Comparison of ENCODE assay signal across 10 mouse cellular contexts in genomic region chr14:21115888-21116460, GRCm38 (mm10).
A peak's percentile ranks its signal among the peaks of the same experiment; 100 is the strongest.
DNase-seq lines count a peak whose midpoint lies in the region; ATAC-seq and TF ChIP-seq lines count a peak whose summit lies in the region.
"Had no signal": no experiment of that assay in that cellular context is flagged by ENCODE, and none has a peak within 500 bp of the region (broad histone marks: within the 10 kb centered on the region; RNA-seq: fewer than 3 reads in every experiment).

No protein-coding gene starts in this region.

- no peak overlapping the region for H3K27ac ChIP-seq in heart, embryonic 11.5 days (ENCODE audit: low read depth, low read length)
- no peak overlapping the region for H3K27ac ChIP-seq in CH12.LX (ENCODE audit: insufficient read depth, low read depth)
- H3K27ac ChIP-seq in kidney, postnatal 0 days = no peak overlapping the region
- H3K27ac ChIP-seq: embryonic facial prominence, embryonic 12.5 days; limb, embryonic 12.5 days had no signal

- TF ChIP-seq CTCF in CH12.LX (conservative IDR thresholded peaks at IDR 0.05 in 1 of 2, IDR thresholded peaks at IDR 0.05 in 1 of 2; ENCODE audit: low read depth in 2 of 2, low read length in 2 of 2) = peak in 1 of 2 experiments; percentile 57; a peak in 2 of 4 replicates
- peak; percentile 70 for TF ChIP-seq CTCF in kidney, postnatal 0 days (IDR thresholded peaks at IDR 0.05; ENCODE audit: low read depth)

- H3K4me3 ChIP-seq in heart, embryonic 11.5 days (ENCODE audit: low read depth, low read length) = no peak overlapping the region
- H3K4me3 ChIP-seq in CH12.LX (replicated peaks in 1 of 3; ENCODE audit: low read depth in 2 of 3, low read length in 2 of 3, poor library complexity in 1 of 3) = no peak overlapping the region
- H3K4me3 ChIP-seq in kidney, postnatal 0 days (replicated peaks; ENCODE audit: low read depth, low read length) = no peak overlapping the region
- H3K4me3 ChIP-seq: embryonic facial prominence, embryonic 12.5 days; limb, embryonic 12.5 days had no signal

- no peak for TF ChIP-seq EP300 in CH12.LX (IDR thresholded peaks at IDR 0.05; ENCODE audit: low read length)

- H3K9ac ChIP-seq in heart, embryonic 11.5 days (ENCODE audit: low read depth, low read length) = no peak overlapping the region
- H3K9ac ChIP-seq in CH12.LX (ENCODE audit: insufficient read depth, low read depth) = no peak overlapping the region
- no peak overlapping the region for H3K9ac ChIP-seq in kidney, postnatal 0 days (ENCODE audit: low read depth, low read length)
- H3K9ac ChIP-seq: embryonic facial prominence, embryonic 12.5 days; limb, embryonic 12.5 days had no signal

- TF ChIP-seq POLR2A in CH12.LX (IDR thresholded peaks at IDR 0.05; ENCODE audit: low read depth, low read length) = no peak

- no peaks in the 10 kb centered on the region for H3K9me3 ChIP-seq in heart, embryonic 11.5 days (replicated peaks; ENCODE audit: control insufficient read depth, low read length)
- no peaks in the 10 kb centered on the region for H3K9me3 ChIP-seq in CH12.LX (replicated peaks; ENCODE audit: low read length)
- no peaks in the 10 kb centered on the region for H3K9me3 ChIP-seq in kidney, postnatal 0 days (replicated peaks; ENCODE audit: low read length)
- H3K9me3 ChIP-seq: embryonic facial prominence, embryonic 12.5 days; limb, embryonic 12.5 days had no signal

- no peaks in the 10 kb centered on the region for H3K36me3 ChIP-seq in heart, embryonic 11.5 days (ENCODE audit: control insufficient read depth, insufficient read depth, low read length)
- H3K36me3 ChIP-seq in CH12.LX (replicated peaks in 1 of 2; ENCODE audit: control insufficient read depth in 1 of 2, insufficient read depth in 1 of 2, low read length in 1 of 2) = peaks cover 0 to 9% of the 10 kb centered on the region in 2 experiments
- no peaks in the 10 kb centered on the region for H3K36me3 ChIP-seq in kidney, postnatal 0 days (ENCODE audit: insufficient read depth, low read length)
- H3K36me3 ChIP-seq: embryonic facial prominence, embryonic 12.5 days; limb, embryonic 12.5 days had no signal

- peak; percentile 52 for TF ChIP-seq RAD21 in CH12.LX (IDR thresholded peaks at IDR 0.05; ENCODE audit: low read depth, low read length)

- H3K4me1 ChIP-seq in heart, embryonic 11.5 days (ENCODE audit: control insufficient read depth, insufficient read depth, low read length) = peaks cover 15% of the 10 kb centered on the region
- no peaks in the 10 kb centered on the region for H3K4me1 ChIP-seq in CH12.LX (ENCODE audit: control insufficient read depth in 1 of 2, insufficient read depth in 2 of 2)
- no peaks in the 10 kb centered on the region for H3K4me1 ChIP-seq in kidney, postnatal 0 days (replicated peaks; ENCODE audit: insufficient read depth, low read length)
- H3K4me1 ChIP-seq: embryonic facial prominence, embryonic 12.5 days; limb, embryonic 12.5 days had no signal

- no peaks in the 10 kb centered on the region for H3K79me2 ChIP-seq in CH12.LX (replicated peaks; ENCODE audit: control insufficient read depth, extremely low read depth, insufficient read depth, poor library complexity, severe bottlenecking)

- WGBS in heart, embryonic 11.5 days (ENCODE audit: insufficient replicate concordance) = 63% methylated on average over 3 of the region's 3 CpGs
- whole genome bisulfite sequencing in kidney, postnatal 0 days = 53% methylated on average over 3 of the region's 3 CpGs

- no peak overlapping the region for H3K4me2 ChIP-seq in heart, embryonic 11.5 days
- H3K4me2 ChIP-seq in CH12.LX (ENCODE audit: insufficient read depth, low read depth, poor library complexity, severe bottlenecking) = no peak overlapping the region
- no peak overlapping the region for H3K4me2 ChIP-seq in kidney, postnatal 0 days (ENCODE audit: low read length)
- H3K4me2 ChIP-seq: embryonic facial prominence, embryonic 12.5 days; limb, embryonic 12.5 days had no signal

- dilution Hi-C loops in CH12.LX (cut with MboI; ENCODE audit: extremely low pct_ligation_motif_present, extremely low pct_unique_long_range_greater_than_20kb, low sequenced_read_pairs) = no loop called here

- no peaks in the 10 kb centered on the region for H3K27me3 ChIP-seq in heart, embryonic 11.5 days (ENCODE audit: control insufficient read depth, insufficient read depth, low read length)
- no peaks in the 10 kb centered on the region for H3K27me3 ChIP-seq in CH12.LX (replicated peaks)
- no peaks in the 10 kb centered on the region for H3K27me3 ChIP-seq in kidney, postnatal 0 days (ENCODE audit: insufficient read depth, low read length)
- H3K27me3 ChIP-seq: embryonic facial prominence, embryonic 12.5 days; limb, embryonic 12.5 days had no signal

- DNase-seq in heart, adult 9 months (ENCODE audit: low spot score in 2 of 2) = peak; percentile 28 to 36
- DNase-seq in CH12.LX (ENCODE audit: extremely low read depth) = peak; percentile 28
- DNase-seq in kidney, postnatal 0 days (ENCODE audit: low spot score) = peak; percentile 72
- DNase-seq in retina, embryonic 14.5 days (ENCODE audit: low spot score) = peak; percentile 59
- no peak for DNase-seq in gastrocnemius, postnatal 4 days (ENCODE audit: low spot score in 2 of 2)
- DNase-seq in cerebellum, adult 9-11 months = no peak

- in situ Hi-C loops in CH12.LX (cut with MboI; ENCODE audit: low pct_ligation_motif_present, low pct_unique_long_range_greater_than_20kb, low sequenced_read_pairs) = no loop called here

- ATAC-seq in heart, embryonic 11.5 days (replicated peaks; ENCODE audit: insufficient number of reproducible peaks, low FRiP score, low TSS enrichment) = no peak
- ATAC-seq in activated CD4-positive, CD25-positive, alpha-beta regulatory T cell, adult 4 months = peak; percentile 29
- ATAC-seq in kidney, postnatal 0 days (replicated peaks; ENCODE audit: low FRiP score, low read depth) = no peak

TF ChIP-seq in CH12.LX, 34 proteins besides CTCF, POLR2A, EP300 and RAD21:
- TF ChIP-seq CHD1 (IDR thresholded peaks at IDR 0.05; ENCODE audit: low read depth, low read length) (no peak), ZMIZ1 (IDR thresholded peaks at IDR 0.05; ENCODE audit: low read depth, low read length) (no peak), HCFC1 (IDR thresholded peaks at IDR 0.05; ENCODE audit: low read depth, low read length) (no peak), GABPA (IDR thresholded peaks at IDR 0.05; ENCODE audit: insufficient replicate concordance, low read depth, low read length) (no peak), ELF1 (IDR thresholded peaks at IDR 0.05; ENCODE audit: low read depth, low read length) (no peak), ZNF384 (IDR thresholded peaks at IDR 0.05; ENCODE audit: low read depth, low read length) (no peak), SMC3 (IDR thresholded peaks at IDR 0.05; ENCODE audit: low read depth, low read length) (peak; percentile 23; the same call in 1 of the 2 replicates)

Comparison
In these comparisons a context has a peak if more than half of its experiments do, and no peak if none do; other contexts are left out.
1. DNase-seq: peak in heart, adult 9 months (2 of 2), CH12.LX (single experiment), kidney, postnatal 0 days (single experiment) and retina, embryonic 14.5 days (single experiment); none in gastrocnemius, postnatal 4 days (0 of 2) and cerebellum, adult 9-11 months (single experiment).